Mouse (Mus musculus) thymus, adult 2 months (tissue): ENCODE data around the gene Nadk2. TPM values are rescaled to one million over a fixed set of nuclear protein-coding genes. Genes with fewer than 3 reads are reported as not detected.

Source experiments
- DNase-seq: peaks from one replicate; pipeline ENCODE4 v3.0.0; 2021
- H3K27ac ChIP-seq: fragments of 200-500 bp; 2 replicates; pipeline ENCODE4 v1.5.1; 2012; ENCODE audit warnings: low read length, control low read depth; ENCODE audit not compliant: control insufficient read depth, insufficient read depth
- H3K27me3 ChIP-seq: fragments of 200-500 bp; 2 replicates; pipeline ENCODE4 v1.6.1; 2012; ENCODE audit warnings: mild to moderate bottlenecking, low read length, moderate library complexity, mixed read lengths; ENCODE audit not compliant: control insufficient read depth, insufficient read depth
- H3K36me3 ChIP-seq: fragments of 200-500 bp; 2 replicates; pipeline ENCODE4 v1.6.1; 2012; ENCODE audit warnings: mild to moderate bottlenecking, low read length, moderate library complexity; ENCODE audit not compliant: control insufficient read depth, insufficient read depth
- H3K4me1 ChIP-seq: fragments of 200-500 bp; replicated peaks from 2 replicates; pipeline ENCODE4 v1.6.1; 2012; ENCODE audit warnings: low read length; ENCODE audit not compliant: control insufficient read depth, insufficient read depth
- H3K4me3 ChIP-seq: fragments of 200-500 bp; 2 replicates; pipeline ENCODE4 v1.5.1; 2012; ENCODE audit warnings: mild to moderate bottlenecking, low read length, control low read depth, moderate library complexity; ENCODE audit not compliant: control insufficient read depth, insufficient read depth
- CTCF ChIP-seq: fragments of 200-500 bp; IDR thresholded peaks from 2 replicates; pipeline ENCODE4 v1.5.1; 2012; ENCODE audit warnings: mild to moderate bottlenecking, control low read depth, low read length, moderate library complexity, borderline replicate concordance; ENCODE audit not compliant: control insufficient read depth, poor library complexity, insufficient read depth; ENCODE audit errors: extremely low read depth
- POLR2A ChIP-seq: fragments of 200-500 bp; IDR thresholded peaks from 2 replicates; pipeline ENCODE4 v1.6.1; 2012; ENCODE audit warnings: mild to moderate bottlenecking, low read length, control low read depth, moderate library complexity; ENCODE audit not compliant: control insufficient read depth, poor library complexity, insufficient read depth; ENCODE audit errors: extremely low read depth
- WGBS: fragments of 180-500 bp; shearing (Covaris S2); methylation state at CpG from one replicate; pipeline ENCODE4 v1.1.7; 2018; 5-methylcytosine and 5-hydroxymethylcytosine counted together
- polyA plus RNA-seq: library from polyadenylated mRNA; depleted of rRNA; stranded (reverse); fragments of >200 nt; gene quantifications from 2 replicates; pipeline ENCODE4 v1.2.3, GENCODE M21; 2012

Gene Nadk2
- polyA plus RNA-seq, 1 experiment, result 14.1 TPM

DNA sequence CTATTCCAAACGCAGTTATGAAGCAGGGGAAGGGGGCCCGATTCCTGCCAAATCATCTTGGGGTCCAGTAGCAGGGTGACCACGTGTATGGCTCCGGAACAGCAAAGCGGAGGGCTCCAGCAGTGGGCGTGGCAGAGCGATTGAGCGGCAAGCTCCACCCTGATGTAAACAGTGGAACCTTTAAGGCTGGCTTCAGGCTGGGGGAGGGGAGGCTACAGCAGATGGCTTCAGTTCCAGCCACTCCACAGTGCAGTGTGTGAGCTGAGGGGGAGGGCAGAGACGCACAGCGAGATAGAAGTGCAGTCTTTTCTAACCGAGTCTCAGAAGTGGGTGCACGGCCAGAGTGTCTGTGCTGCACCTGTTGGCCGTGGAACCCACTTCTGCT, 23.3 kb downstream of the Nadk2 start:
- TF ChIP-seq POLR2A, result no peak
- no peak for TF ChIP-seq CTCF
- no peak overlapping the region for H3K27ac ChIP-seq
- no peak overlapping the region for H3K4me3 ChIP-seq
- WGBS, result 93% methylated on average over 13 of the region's 13 CpGs
- H3K27me3 ChIP-seq, result no peaks in the 10 kb centered on the region
- H3K36me3 ChIP-seq, result peaks cover 23% of the 10 kb centered on the region
- DNase-seq, result no peak
- H3K4me1 ChIP-seq, result no peaks in the 10 kb centered on the region

DNA sequence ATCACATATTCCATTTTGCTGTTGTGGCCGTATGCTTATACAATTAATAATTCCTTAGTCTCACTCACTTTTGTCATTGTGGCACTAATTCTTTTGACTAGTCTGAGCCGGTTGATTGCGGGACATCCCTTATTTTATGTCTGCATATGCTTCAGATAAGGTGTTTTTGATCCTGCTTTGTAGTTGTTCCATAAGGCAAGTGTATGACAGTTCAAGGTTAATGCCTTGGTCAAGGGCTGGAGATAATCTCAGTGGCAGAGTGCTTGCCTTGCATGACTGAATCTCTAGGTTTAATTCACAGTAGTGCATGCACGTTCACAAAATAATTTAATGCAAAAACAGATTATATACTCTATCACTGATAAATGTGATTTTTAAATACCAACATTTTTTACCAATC, 25.8 kb downstream of the Nadk2 start:
- no peak for DNase-seq
- TF ChIP-seq POLR2A (no peak), CTCF (no peak)
- WGBS, result 98% methylated on average over 4 of the region's 4 CpGs
- H3K4me1 ChIP-seq, result no peaks in the 10 kb centered on the region
- H3K27ac ChIP-seq, result no peak overlapping the region
- H3K36me3 ChIP-seq, result peaks cover 28% of the 10 kb centered on the region
- H3K4me3 ChIP-seq, result no peak overlapping the region
- no peaks in the 10 kb centered on the region for H3K27me3 ChIP-seq

DNA sequence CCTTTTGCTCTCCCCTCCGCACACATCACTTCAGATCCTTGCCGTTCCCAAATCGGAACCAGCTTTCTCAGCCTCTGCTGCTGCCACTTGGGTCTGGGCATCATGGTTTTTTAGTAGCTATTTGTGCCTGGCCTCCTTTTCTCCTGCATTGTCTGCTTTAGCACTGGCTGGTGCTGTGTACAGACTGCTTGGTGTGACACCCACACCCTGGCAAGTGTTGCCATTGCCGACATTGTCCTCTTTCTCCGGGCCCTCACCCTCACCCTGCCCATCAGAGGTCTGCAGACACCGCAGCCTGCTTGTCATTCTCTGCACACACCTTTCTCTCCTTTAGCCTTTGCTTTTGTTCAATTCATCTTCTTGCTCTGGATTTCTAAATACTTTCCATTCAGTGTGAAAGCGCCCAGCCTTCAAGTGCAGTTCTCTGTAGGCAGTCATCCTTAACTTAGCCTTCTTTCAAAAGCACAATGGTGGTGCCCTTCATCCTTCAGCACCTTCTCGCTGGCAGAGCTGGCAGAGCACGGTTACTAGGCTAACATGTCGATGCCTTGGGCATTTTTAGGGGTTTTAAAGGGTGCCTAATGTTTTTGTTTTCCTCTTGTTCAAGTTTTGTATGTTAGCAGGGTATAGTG, 29.5 kb downstream of the Nadk2 start:
- 97% methylated on average over 10 of the region's 10 CpGs for WGBS
- DNase-seq, result no peak
- TF ChIP-seq CTCF, result no peak
- TF ChIP-seq POLR2A, result no peak
- H3K27ac ChIP-seq, result no peak overlapping the region
- no peaks in the 10 kb centered on the region for H3K4me1 ChIP-seq
- H3K27me3 ChIP-seq, result no peaks in the 10 kb centered on the region
- peaks cover 20% of the 10 kb centered on the region for H3K36me3 ChIP-seq
- no peak overlapping the region for H3K4me3 ChIP-seq

DNA sequence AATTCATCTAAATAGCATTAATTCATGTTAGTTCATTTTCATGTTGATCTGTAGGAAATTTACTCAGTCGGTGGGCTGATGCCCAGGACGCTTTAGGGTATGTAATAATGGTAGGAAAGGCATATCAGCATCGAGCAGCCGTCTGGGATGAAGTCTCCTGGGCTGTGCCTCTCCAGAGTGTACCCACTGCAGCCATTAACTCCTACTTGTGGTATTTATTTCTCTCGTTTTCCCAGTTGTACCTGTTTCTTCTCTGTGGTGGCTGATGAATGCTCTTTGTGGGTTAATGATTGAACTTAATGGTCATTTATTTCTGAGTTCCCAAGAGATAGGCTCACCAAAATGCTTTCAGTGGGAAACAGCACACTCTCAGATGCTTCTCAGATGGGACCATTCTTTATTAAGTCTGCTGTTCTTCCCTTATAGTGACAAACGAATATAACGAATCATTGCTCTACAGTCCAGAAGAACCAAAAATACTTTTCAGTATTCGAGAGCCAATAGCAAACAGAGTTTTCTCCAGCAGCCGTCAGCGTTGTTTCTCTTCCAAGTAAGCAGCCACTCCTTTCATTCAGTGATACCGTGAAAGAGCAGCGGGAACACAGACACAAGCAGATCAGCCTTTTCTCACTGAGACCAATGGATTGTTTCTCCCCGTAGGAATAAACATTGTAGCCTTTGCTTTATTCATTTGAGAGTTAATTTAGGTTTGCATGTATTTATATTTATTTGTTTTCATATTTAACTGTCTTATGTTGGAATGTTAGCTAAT, 35.4 kb downstream of the Nadk2 start:
- Histone ChIP-seq H3K4me1 (no peaks in the 10 kb centered on the region), H3K36me3 (peaks cover 24% of the 10 kb centered on the region), H3K27me3 (no peaks in the 10 kb centered on the region), H3K4me3 (no peak overlapping the region), H3K27ac (no peak overlapping the region)
- DNase-seq, result no peak
- WGBS, result 95% methylated on average over 13 of the region's 13 CpGs
- TF ChIP-seq POLR2A (no peak), CTCF (no peak)

DNA sequence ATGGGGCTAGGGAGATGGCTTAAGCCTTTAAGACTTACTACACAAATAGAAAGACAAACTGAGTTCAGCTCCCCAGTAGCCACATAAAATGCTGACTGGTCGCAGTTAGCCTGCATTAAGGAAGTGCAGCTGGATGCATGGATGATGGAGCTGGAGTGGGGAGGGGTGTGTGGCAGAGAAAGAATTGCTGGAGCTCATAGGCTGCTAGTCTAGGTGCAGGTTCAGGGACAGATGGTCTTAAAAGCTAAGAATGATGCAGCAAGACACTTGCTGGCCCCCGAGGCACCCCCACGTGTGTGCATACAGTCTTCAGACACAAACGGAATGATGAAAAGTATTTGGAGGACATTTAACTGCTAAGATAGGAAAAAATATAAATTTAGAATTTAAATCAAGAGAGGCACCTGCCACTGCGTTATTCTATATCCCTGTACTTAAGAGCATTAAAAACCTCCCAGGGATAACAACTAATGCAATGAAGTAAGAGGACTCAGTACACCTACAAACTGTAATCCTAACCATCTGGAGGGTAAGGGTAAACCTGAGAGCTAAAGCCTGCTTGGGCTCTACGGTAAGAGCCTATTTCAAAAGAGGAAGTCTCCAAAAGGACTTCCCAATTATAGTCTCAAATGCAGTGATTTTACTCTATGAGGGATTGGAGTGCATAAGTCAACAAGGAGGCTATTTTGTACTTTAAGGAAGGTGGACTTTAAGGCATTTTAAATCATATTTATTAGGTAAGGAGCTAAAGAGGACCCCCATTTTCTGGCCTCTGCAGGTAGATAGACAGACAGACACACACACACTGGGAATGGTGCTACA, 39.7 kb downstream of the Nadk2 start:
- Histone ChIP-seq H3K27ac (no peak overlapping the region), H3K4me3 (no peak overlapping the region), H3K27me3 (no peaks in the 10 kb centered on the region), H3K36me3 (peaks cover 53% of the 10 kb centered on the region), H3K4me1 (no peaks in the 10 kb centered on the region)
- no peak for DNase-seq
- 89% methylated on average over 6 of the region's 6 CpGs for WGBS
- TF ChIP-seq CTCF (no peak), POLR2A (no peak)

DNA sequence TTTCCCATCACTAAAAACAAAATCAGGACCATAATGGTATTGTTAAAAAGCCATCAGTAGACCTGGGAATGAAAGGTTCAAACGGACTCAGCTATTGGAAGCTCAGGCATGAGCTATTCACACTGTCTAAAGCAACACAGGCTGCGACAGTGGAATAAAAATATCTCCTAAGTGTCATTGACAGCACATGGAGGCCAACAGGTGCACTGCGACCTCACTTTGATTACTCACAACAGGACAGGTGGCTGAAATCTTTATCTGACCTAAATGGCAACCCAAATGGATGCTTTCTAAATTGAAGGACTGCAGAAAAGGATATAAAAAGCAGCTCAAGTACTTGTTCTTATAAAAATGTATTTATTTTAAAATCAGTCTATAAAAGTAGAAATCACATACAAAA, 40.6 kb downstream of the Nadk2 start:
- Histone ChIP-seq H3K27ac (no peak overlapping the region), H3K4me1 (no peaks in the 10 kb centered on the region), H3K27me3 (no peaks in the 10 kb centered on the region), H3K4me3 (no peak overlapping the region), H3K36me3 (peaks cover 60% of the 10 kb centered on the region)
- WGBS, result 93% methylated on average over 3 of the region's 3 CpGs
- DNase-seq, result no peak
- TF ChIP-seq POLR2A (no peak), CTCF (no peak)
